Mouse (Mus musculus): ENCODE results near the gene Zcwpw1. TPM values are rescaled to one million over a fixed set of nuclear protein-coding genes. Genes with fewer than 3 reads are reported as not detected.

Gene Zcwpw1
- total and polyA plus RNA-seq, 3 experiments, result 11.1 to 16.0 TPM; not detected in 1

DNA sequence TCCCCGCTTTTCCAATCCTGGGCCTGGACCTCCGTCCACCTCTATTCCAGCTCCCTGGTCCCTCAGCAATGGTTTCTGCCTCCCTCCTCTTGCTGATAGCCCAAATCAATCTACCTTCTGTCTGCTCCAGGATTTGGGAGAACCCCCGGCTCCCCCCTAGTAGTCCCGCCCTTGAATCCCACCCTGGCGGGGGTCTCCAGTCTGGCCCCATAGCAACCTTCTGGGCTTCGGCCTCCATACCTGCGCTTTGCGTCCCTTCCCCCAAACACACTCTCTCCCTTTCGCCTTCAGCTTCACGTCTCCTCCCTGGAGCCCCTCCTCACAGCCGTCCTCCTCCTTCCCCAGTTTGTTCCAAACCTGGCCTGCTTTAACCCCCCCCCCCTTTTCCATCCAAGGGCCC, 47.1 kb upstream of the Zcwpw1 start:
- Histone ChIP-seq H3K4me1 (ENCODE audit: control insufficient read depth in 1 of 2, insufficient read depth in 2 of 2, low read length in 2 of 2) (peaks cover 0 to 7% of the 10 kb centered on the region in 2 experiments; a peak in 3 of 4 replicates), H3K9ac (ENCODE audit: control insufficient read depth, low read depth, low read length, poor library complexity, severe bottlenecking) (peak overlapping the region; percentile 56), H3K27me3 (ENCODE audit: control insufficient read depth in 1 of 2, insufficient read depth in 2 of 2, low read length in 2 of 2) (no peaks in the 10 kb centered on the region), H3K27ac (ENCODE audit: control insufficient read depth, low read depth, low read length) (no peak overlapping the region), H3K79me2 (ENCODE audit: control insufficient read depth, insufficient read depth, low read length, poor library complexity) (no peaks in the 10 kb centered on the region; the same call in 1 of the 2 replicates), H3K36me3 (ENCODE audit: control insufficient read depth in 1 of 2, insufficient read depth in 2 of 2, low read length in 2 of 2) (peaks cover 0 to 4% of the 10 kb centered on the region in 2 experiments; a peak in 2 of 4 replicates), H3K9me3 (replicated peaks; ENCODE audit: insufficient read depth, low read length) (no peaks in the 10 kb centered on the region), H3K4me3 (ENCODE audit: control insufficient read depth in 1 of 2, insufficient read depth in 1 of 2, low read depth in 2 of 2, low read length in 2 of 2) (peak overlapping the region; percentile 67 to 73)
- no peak for DNase-seq (ENCODE audit: low read depth, low spot score)
- TF ChIP-seq ZNF384 (IDR thresholded peaks at IDR 0.05; ENCODE audit: low read depth, low read length) (no peak), KAT2A (conservative IDR thresholded peaks at IDR 0.05; ENCODE audit: low read depth, low read length) (no peak), SIN3A (IDR thresholded peaks at IDR 0.05; ENCODE audit: low read length) (no peak), MAX (IDR thresholded peaks at IDR 0.05; ENCODE audit: low read length) (no peak), POLR2AphosphoS5 (IDR thresholded peaks at IDR 0.05; ENCODE audit: borderline replicate concordance, low read depth, low read length) (no peak), ZC3H11A (IDR thresholded peaks at IDR 0.05; ENCODE audit: low read depth, low read length) (no peak), POLR2AphosphoS2 (IDR thresholded peaks at IDR 0.05; ENCODE audit: low read length) (no peak), UBTF (IDR thresholded peaks at IDR 0.05; ENCODE audit: borderline replicate concordance, insufficient read depth, low read depth, low read length) (no peak), GABPA (IDR thresholded peaks at IDR 0.05; ENCODE audit: low read depth, low read length) (no peak), TCF12 (IDR thresholded peaks at IDR 0.05; ENCODE audit: low read depth, low read length) (no peak), MYB (IDR thresholded peaks at IDR 0.05; ENCODE audit: low read depth, low read length) (no peak), USF1 (IDR thresholded peaks at IDR 0.05; ENCODE audit: low read depth, low read length) (no peak), MYC (IDR thresholded peaks at IDR 0.05; ENCODE audit: low read depth, low read length) (no peak)

DNA sequence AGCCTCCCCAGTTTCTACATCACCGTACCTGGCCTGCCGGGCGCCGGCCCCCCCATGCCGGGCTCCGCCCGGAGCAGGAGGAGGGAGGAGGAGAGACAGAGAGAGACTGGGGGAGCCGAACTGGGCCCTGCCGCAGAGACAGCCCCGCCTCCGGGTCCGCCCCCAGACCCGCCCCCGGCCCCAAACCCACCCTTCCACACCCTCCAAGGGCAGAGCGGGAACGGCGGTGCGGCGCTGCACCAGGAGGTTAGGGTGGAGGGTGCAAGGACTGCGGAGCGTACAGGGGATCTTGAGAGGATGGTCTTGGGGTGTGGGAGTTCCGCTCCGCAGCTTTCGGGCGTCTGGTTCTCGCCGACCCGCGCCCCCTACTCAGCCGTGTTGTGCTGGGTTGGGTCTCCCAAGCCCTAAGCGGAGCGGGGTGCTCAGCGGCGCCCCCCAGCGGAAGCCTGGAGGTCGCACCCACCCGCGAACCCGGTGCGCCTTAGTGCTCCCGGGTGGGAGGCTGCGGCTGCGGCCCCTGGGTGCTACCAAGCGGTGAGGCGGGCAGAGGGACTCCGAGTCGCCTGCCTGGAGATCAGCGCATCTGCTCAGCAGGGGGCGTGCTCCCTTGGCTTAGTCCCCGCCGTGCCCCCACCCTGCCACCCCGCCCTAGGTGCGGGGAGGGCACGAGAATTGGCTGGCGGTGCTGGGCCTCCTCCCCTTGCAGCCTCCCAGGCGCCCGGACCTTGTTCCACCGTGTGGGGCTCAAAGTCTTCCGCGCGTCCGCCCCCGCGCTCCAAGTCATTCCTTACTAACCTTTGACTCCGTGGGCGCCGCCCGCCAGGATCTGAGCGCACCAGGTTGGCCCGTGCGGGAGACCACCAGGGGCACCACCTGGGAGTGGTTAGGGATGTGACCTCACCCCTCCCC, 46.3 kb upstream of the Zcwpw1 start, which contains the start of gene Nyap1:
Gene Nyap1, minus strand, starts transcription at position 585 of the 909 bp plus-strand sequence.
- H3K9ac ChIP-seq (ENCODE audit: control insufficient read depth, low read depth, low read length, poor library complexity, severe bottlenecking), result peak within 1 kb of the TSS; percentile 79
- peaks cover 0 to 4% of the 10 kb centered on the region in 2 experiments; a peak in 2 of 4 replicates for H3K36me3 ChIP-seq (ENCODE audit: control insufficient read depth in 1 of 2, insufficient read depth in 2 of 2, low read length in 2 of 2)
- H3K4me3 ChIP-seq (ENCODE audit: control insufficient read depth in 1 of 2, insufficient read depth in 1 of 2, low read depth in 2 of 2, low read length in 2 of 2), result peak within 1 kb of the TSS; percentile 67 to 73
- H3K9me3 ChIP-seq (replicated peaks; ENCODE audit: insufficient read depth, low read length), result no peaks in the 10 kb centered on the region
- DNase-seq (ENCODE audit: low read depth, low spot score), result peak; percentile 86
- no peaks in the 10 kb centered on the region for H3K27me3 ChIP-seq (ENCODE audit: control insufficient read depth in 1 of 2, insufficient read depth in 2 of 2, low read length in 2 of 2)
- no peak within 1 kb of the TSS for H3K27ac ChIP-seq (ENCODE audit: control insufficient read depth, low read depth, low read length)
- peaks cover 4% of the 10 kb centered on the region; the same call in 1 of the 2 replicates for H3K79me2 ChIP-seq (ENCODE audit: control insufficient read depth, insufficient read depth, low read length, poor library complexity)
- H3K4me1 ChIP-seq (ENCODE audit: control insufficient read depth in 1 of 2, insufficient read depth in 2 of 2, low read length in 2 of 2), result peaks cover 0 to 7% of the 10 kb centered on the region in 2 experiments; a peak in 3 of 4 replicates
- TF ChIP-seq POLR2AphosphoS2 (IDR thresholded peaks at IDR 0.05; ENCODE audit: low read length) (no peak), EP300 (IDR thresholded peaks at IDR 0.05; ENCODE audit: low read depth in 1 of 2, low read length in 2 of 2) (no peak), CHD1 (IDR thresholded peaks at IDR 0.05; ENCODE audit: low read depth, low read length) (no peak), MAX (IDR thresholded peaks at IDR 0.05; ENCODE audit: low read length) (no peak), GABPA (IDR thresholded peaks at IDR 0.05; ENCODE audit: low read depth, low read length) (no peak), ELF1 (IDR thresholded peaks at IDR 0.05; ENCODE audit: low read depth, low read length) (no peak), ZKSCAN1 (IDR thresholded peaks at IDR 0.05; ENCODE audit: low read depth, low read length) (no peak), SMC3 (IDR thresholded peaks at IDR 0.05; ENCODE audit: low read depth, low read length) (peak; percentile 42), CHD2 (IDR thresholded peaks at IDR 0.05; ENCODE audit: low read length) (no peak), ETS1 (IDR thresholded peaks at IDR 0.05; ENCODE audit: low read depth, low read length) (no peak), SIN3A (IDR thresholded peaks at IDR 0.05; ENCODE audit: low read length) (peak; percentile 35; the same call in 1 of the 2 replicates), NRF1 (IDR thresholded peaks at IDR 0.05; ENCODE audit: insufficient read depth, low read depth, low read length, poor library complexity, severe bottlenecking) (no peak), JUND (IDR thresholded peaks at IDR 0.05; ENCODE audit: low read depth, low read length) (no peak), CTCF (IDR thresholded peaks at IDR 0.05 in 2 of 3, conservative IDR thresholded peaks at IDR 0.05 in 1 of 3; ENCODE audit: control insufficient read depth in 1 of 3, insufficient read depth in 1 of 3, low read depth in 2 of 3, low read length in 3 of 3, poor library complexity in 1 of 3, severe bottlenecking in 1 of 3) (peak; percentile 63 to 76 (median 70)), ZNF384 (IDR thresholded peaks at IDR 0.05; ENCODE audit: low read depth, low read length) (no peak), RCOR1 (IDR thresholded peaks at IDR 0.05; ENCODE audit: low read depth, low read length) (no peak), UBTF (IDR thresholded peaks at IDR 0.05; ENCODE audit: borderline replicate concordance, insufficient read depth, low read depth, low read length) (no peak), BHLHE40 (IDR thresholded peaks at IDR 0.05; ENCODE audit: borderline replicate concordance, low read depth, low read length) (no peak), MXI1 (IDR thresholded peaks at IDR 0.05; ENCODE audit: low read depth, low read length) (peak; percentile 21; the same call in 1 of the 2 replicates), NELFE (IDR thresholded peaks at IDR 0.05; ENCODE audit: low read depth, low read length) (peak; percentile 51), MEF2A (IDR thresholded peaks at IDR 0.05; ENCODE audit: extremely low read depth, insufficient replicate concordance, low read depth, low read length, poor library complexity, severe bottlenecking) (no peak)
